Mouse (Mus musculus): ENCODE results near the gene Tesk1. TPM values are rescaled to one million over a fixed set of nuclear protein-coding genes. Genes with fewer than 3 reads are reported as not detected.

Tesk1 gene
- polyA plus RNA-seq, 1 experiment = 40.4 TPM

DNA sequence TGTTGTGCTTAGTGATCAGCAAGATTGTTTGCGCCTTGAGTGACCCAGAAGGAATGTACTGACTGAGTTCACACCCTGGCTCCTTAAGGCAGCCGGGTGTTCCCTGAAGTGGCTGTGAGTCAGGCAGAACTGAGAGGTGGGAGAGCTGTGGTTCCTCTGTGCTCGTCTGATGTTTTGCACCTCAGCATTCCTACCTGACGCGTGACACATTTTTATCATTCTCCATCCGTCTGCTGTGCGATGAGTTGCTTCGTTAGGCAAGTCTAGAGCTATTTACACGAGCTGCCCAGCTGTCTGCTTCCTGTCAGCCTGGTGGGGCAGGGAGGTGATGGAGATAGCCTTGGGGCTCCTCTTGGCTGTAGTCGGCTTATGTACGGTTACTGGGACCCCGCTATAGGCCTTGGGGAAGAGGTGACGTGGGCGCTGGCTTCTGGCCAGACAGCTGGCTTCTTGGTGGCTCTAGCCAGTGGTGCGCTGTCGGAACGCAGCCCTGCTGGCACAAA is 42.9 kb upstream of the Tesk1 start:
- Histone ChIP-seq H3ac (ENCODE audit: control insufficient read depth, insufficient read length) (no peak overlapping the region), H3K36me3 (ENCODE audit: control insufficient read depth, insufficient read depth) (no peaks in the 10 kb centered on the region), H3K79me2 (ENCODE audit: control insufficient read depth, insufficient read depth) (peaks cover 8% of the 10 kb centered on the region), H3K27me3 (ENCODE audit: control insufficient read depth, insufficient read depth, insufficient read length) (no peaks in the 10 kb centered on the region), H3K4me2 (ENCODE audit: low read depth) (peak overlapping the region; percentile 58), H3K4me3 (no peak overlapping the region)
- TF ChIP-seq TCF12 (IDR thresholded peaks at IDR 0.05; ENCODE audit: insufficient read depth, poor library complexity, severe bottlenecking) (peak; percentile 29), CEBPB (IDR thresholded peaks at IDR 0.05; ENCODE audit: insufficient read depth, poor library complexity, severe bottlenecking) (peak; percentile 41; the same call in 1 of the 2 replicates), E2F4 (IDR thresholded peaks at IDR 0.05; ENCODE audit: insufficient read depth) (no peak), USF1 (IDR thresholded peaks at IDR 0.05; ENCODE audit: low read depth) (no peak), POLR2AphosphoS2 (IDR thresholded peaks at IDR 0.05; ENCODE audit: insufficient read length, low read depth) (no peak), MYOD1 (IDR thresholded peaks at IDR 0.05; ENCODE audit: control insufficient read depth in 1 of 3, insufficient read length in 2 of 3, low read depth in 2 of 3) (peak in 1 of 3 experiments; percentile 52), MAX (IDR thresholded peaks at IDR 0.05; ENCODE audit: low read depth) (no peak), SRF (IDR thresholded peaks at IDR 0.05; ENCODE audit: control insufficient read depth, insufficient read length, low read depth) (no peak), POLR2A (IDR thresholded peaks at IDR 0.05; ENCODE audit: insufficient read length, low read depth) (no peak), TCF3 (IDR thresholded peaks at IDR 0.05; ENCODE audit: insufficient read length, low read depth) (peak; percentile 1), REST (IDR thresholded peaks at IDR 0.05; ENCODE audit: insufficient read depth, insufficient read length) (no peak), MYOG (IDR thresholded peaks at IDR 0.05; ENCODE audit: control insufficient read depth in 1 of 3, insufficient read depth in 1 of 3, insufficient read length in 2 of 3, low read depth in 2 of 3) (peak in 1 of 3 experiments; percentile 69)

DNA sequence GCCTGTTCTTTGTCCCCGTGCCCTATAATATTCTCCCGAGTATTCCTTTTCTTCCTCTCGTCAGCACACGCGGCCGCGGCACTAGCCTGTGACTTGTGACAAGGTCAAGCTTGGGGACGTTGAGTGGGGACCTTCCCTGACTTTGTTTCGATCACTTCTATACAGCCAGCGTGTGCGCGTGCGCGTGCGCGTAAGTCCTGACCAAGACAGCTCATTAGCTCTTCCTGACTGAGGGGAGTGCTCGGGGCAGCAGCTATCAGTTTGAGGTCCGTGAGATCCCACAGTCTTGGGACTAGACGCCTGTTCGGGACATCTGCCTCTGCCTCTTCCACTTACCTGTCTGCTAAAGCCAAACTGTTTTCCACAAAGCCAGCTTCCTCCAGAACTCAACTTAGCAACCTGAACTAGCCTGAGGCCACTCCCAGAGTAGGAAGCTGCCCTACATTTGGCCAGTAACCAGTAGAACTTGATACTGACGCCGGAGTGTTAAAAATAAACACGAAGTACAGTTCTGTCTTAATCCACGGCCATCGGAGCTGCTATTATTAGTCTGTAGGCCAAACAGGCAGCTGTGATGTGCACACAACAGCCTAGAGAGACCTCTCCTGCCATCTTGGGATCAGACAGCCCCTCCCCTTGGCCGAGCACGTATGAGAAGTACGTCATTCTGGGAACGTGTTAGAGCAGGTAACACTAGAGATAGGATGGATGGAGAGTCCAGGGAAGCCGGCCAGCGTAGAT is 42.2 kb upstream of the Tesk1 start:
- H3ac ChIP-seq (ENCODE audit: control insufficient read depth, insufficient read length) = no peak overlapping the region
- TF ChIP-seq MYOG (IDR thresholded peaks at IDR 0.05; ENCODE audit: control insufficient read depth in 1 of 3, insufficient read depth in 1 of 3, insufficient read length in 2 of 3, low read depth in 2 of 3) (peak in 1 of 3 experiments; percentile 58), MYOD1 (IDR thresholded peaks at IDR 0.05; ENCODE audit: control insufficient read depth in 1 of 3, insufficient read length in 2 of 3, low read depth in 2 of 3) (peak in 2 of 3 experiments; percentile 11 to 53), USF1 (IDR thresholded peaks at IDR 0.05; ENCODE audit: low read depth) (no peak), MAX (IDR thresholded peaks at IDR 0.05; ENCODE audit: low read depth) (no peak), TCF12 (IDR thresholded peaks at IDR 0.05; ENCODE audit: insufficient read depth, poor library complexity, severe bottlenecking) (no peak), TCF3 (IDR thresholded peaks at IDR 0.05; ENCODE audit: insufficient read length, low read depth) (no peak), REST (IDR thresholded peaks at IDR 0.05; ENCODE audit: insufficient read depth, insufficient read length) (no peak), POLR2AphosphoS2 (IDR thresholded peaks at IDR 0.05; ENCODE audit: insufficient read length, low read depth) (no peak), POLR2A (IDR thresholded peaks at IDR 0.05; ENCODE audit: insufficient read length, low read depth) (no peak), E2F4 (IDR thresholded peaks at IDR 0.05; ENCODE audit: insufficient read depth) (no peak)
- H3K4me3 ChIP-seq = no peak overlapping the region
- peak overlapping the region; percentile 58 for H3K4me2 ChIP-seq (ENCODE audit: low read depth)
- no peaks in the 10 kb centered on the region for H3K36me3 ChIP-seq (ENCODE audit: control insufficient read depth, insufficient read depth)
- no peaks in the 10 kb centered on the region for H3K27me3 ChIP-seq (ENCODE audit: control insufficient read depth, insufficient read depth, insufficient read length)
- peaks cover 8% of the 10 kb centered on the region for H3K79me2 ChIP-seq (ENCODE audit: control insufficient read depth, insufficient read depth)

DNA sequence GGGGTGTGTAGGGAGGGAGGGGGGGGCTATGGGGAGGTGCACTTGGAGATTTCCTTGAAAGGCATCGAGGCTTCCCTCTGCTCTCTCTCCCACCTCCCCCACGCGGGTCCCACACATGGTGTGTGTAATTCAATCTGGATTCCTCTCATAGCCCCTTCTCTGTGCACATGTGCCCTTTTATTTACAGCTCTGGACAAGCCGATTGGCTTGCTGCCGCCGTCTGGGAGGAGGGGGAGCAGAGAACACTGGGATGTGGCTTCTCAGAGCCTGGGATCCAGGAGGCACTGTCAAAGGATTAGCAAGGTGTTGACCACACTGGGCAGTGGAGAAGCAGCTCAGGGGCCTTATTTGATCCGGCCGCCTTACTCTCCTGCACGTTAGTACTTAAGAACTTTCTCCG is 40.8 kb upstream of the Tesk1 start:
- Histone ChIP-seq H3K4me3 (no peak overlapping the region), H3K79me2 (ENCODE audit: control insufficient read depth, insufficient read depth) (peaks cover 8% of the 10 kb centered on the region)
- TF ChIP-seq POLR2AphosphoS2 (IDR thresholded peaks at IDR 0.05; ENCODE audit: insufficient read length, low read depth) = no peak

DNA sequence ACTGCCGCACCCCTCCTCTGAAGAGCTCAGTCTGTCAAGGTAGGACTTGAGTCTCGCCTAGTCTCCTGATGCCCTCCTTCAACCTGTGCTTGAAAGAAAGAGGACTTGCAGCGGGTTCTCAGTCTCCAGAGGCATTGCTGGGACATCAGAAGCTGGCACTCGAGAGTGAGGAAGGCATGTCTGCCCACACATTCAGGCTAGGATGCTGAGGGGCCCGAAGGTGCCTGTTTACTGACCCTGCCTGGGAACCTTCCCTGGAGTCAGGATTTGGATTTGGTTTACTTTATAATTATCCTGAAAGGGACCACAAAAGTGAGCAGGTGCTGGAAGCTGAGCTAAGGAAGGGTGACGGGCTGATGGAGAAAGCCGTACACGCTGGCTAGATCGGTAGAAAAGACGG is 40.3 kb upstream of the Tesk1 start:
- no peak overlapping the region for H3K4me2 ChIP-seq (ENCODE audit: low read depth)
- H3ac ChIP-seq (ENCODE audit: control insufficient read depth, insufficient read length) = no peak overlapping the region
- H3K27me3 ChIP-seq (ENCODE audit: control insufficient read depth, insufficient read depth, insufficient read length) = no peaks in the 10 kb centered on the region
- H3K4me3 ChIP-seq = no peak overlapping the region
- H3K36me3 ChIP-seq (ENCODE audit: control insufficient read depth, insufficient read depth) = no peaks in the 10 kb centered on the region
- no peak for TF ChIP-seq REST (IDR thresholded peaks at IDR 0.05; ENCODE audit: insufficient read depth, insufficient read length)
- TF ChIP-seq USF1 (IDR thresholded peaks at IDR 0.05; ENCODE audit: low read depth) = no peak
- TF ChIP-seq TCF3 (IDR thresholded peaks at IDR 0.05; ENCODE audit: insufficient read length, low read depth) = no peak
- no peak for TF ChIP-seq POLR2AphosphoS2 (IDR thresholded peaks at IDR 0.05; ENCODE audit: insufficient read length, low read depth)
- TF ChIP-seq E2F4 (IDR thresholded peaks at IDR 0.05; ENCODE audit: insufficient read depth) = no peak
- TF ChIP-seq MAX (IDR thresholded peaks at IDR 0.05; ENCODE audit: low read depth) = no peak
- TF ChIP-seq POLR2A (IDR thresholded peaks at IDR 0.05; ENCODE audit: insufficient read length, low read depth) = no peak
- TF ChIP-seq MYOG (IDR thresholded peaks at IDR 0.05; ENCODE audit: control insufficient read depth in 1 of 3, insufficient read depth in 1 of 3, insufficient read length in 2 of 3, low read depth in 2 of 3) = no peak
- no peak for TF ChIP-seq CEBPB (IDR thresholded peaks at IDR 0.05; ENCODE audit: insufficient read depth, poor library complexity, severe bottlenecking)
- no peak for TF ChIP-seq SRF (IDR thresholded peaks at IDR 0.05; ENCODE audit: control insufficient read depth, insufficient read length, low read depth)
- no peak for TF ChIP-seq TCF12 (IDR thresholded peaks at IDR 0.05; ENCODE audit: insufficient read depth, poor library complexity, severe bottlenecking)
- H3K79me2 ChIP-seq (ENCODE audit: control insufficient read depth, insufficient read depth) = peaks cover 8% of the 10 kb centered on the region

More for the DNA sequence above, 40.8 kb upstream of the Tesk1 start:
- H3K36me3 ChIP-seq (ENCODE audit: control insufficient read depth, insufficient read depth) = no peaks in the 10 kb centered on the region
- H3K4me2 ChIP-seq (ENCODE audit: low read depth) = no peak overlapping the region
- H3K27me3 ChIP-seq (ENCODE audit: control insufficient read depth, insufficient read depth, insufficient read length) = no peaks in the 10 kb centered on the region
- no peak overlapping the region for H3ac ChIP-seq (ENCODE audit: control insufficient read depth, insufficient read length)

DNA sequence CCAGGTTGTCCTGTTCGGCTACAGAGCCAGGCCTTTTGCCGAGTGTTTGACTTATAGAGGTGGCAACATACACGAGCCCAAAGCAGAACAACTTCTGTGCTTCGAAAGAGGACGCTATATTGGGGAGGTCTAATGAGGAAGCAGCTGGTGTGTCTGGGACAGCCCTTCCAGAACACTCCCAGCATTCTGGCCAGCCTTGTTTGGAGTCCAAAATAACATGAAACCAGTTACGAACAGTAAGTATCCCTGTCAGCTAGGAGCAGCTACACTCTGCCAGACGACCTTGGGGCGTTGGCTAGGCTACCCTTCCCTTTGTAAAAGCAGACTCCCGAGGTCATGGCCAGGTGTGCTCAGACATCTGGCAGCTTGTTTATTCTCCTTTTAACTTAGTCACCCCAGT is 39.5 kb upstream of the Tesk1 start:
- Histone ChIP-seq H3K79me2 (ENCODE audit: control insufficient read depth, insufficient read depth) (peaks cover 8% of the 10 kb centered on the region), H3K4me2 (ENCODE audit: low read depth) (no peak overlapping the region), H3ac (ENCODE audit: control insufficient read depth, insufficient read length) (no peak overlapping the region), H3K4me3 (no peak overlapping the region), H3K27me3 (ENCODE audit: control insufficient read depth, insufficient read depth, insufficient read length) (no peaks in the 10 kb centered on the region), H3K36me3 (ENCODE audit: control insufficient read depth, insufficient read depth) (no peaks in the 10 kb centered on the region)
- TF ChIP-seq POLR2A (IDR thresholded peaks at IDR 0.05; ENCODE audit: insufficient read length, low read depth) (no peak), MYOG (IDR thresholded peaks at IDR 0.05; ENCODE audit: control insufficient read depth in 1 of 3, insufficient read depth in 1 of 3, insufficient read length in 2 of 3, low read depth in 2 of 3) (peak in 1 of 3 experiments; percentile 37), USF1 (IDR thresholded peaks at IDR 0.05; ENCODE audit: low read depth) (no peak), SRF (IDR thresholded peaks at IDR 0.05; ENCODE audit: control insufficient read depth, insufficient read length, low read depth) (no peak), E2F4 (IDR thresholded peaks at IDR 0.05; ENCODE audit: insufficient read depth) (no peak), CEBPB (IDR thresholded peaks at IDR 0.05; ENCODE audit: insufficient read depth, poor library complexity, severe bottlenecking) (no peak), TCF12 (IDR thresholded peaks at IDR 0.05; ENCODE audit: insufficient read depth, poor library complexity, severe bottlenecking) (no peak), TCF3 (IDR thresholded peaks at IDR 0.05; ENCODE audit: insufficient read length, low read depth) (no peak), POLR2AphosphoS2 (IDR thresholded peaks at IDR 0.05; ENCODE audit: insufficient read length, low read depth) (no peak), MYOD1 (IDR thresholded peaks at IDR 0.05; ENCODE audit: control insufficient read depth in 1 of 3, insufficient read length in 2 of 3, low read depth in 2 of 3) (peak in 1 of 3 experiments; percentile 0), REST (IDR thresholded peaks at IDR 0.05; ENCODE audit: insufficient read depth, insufficient read length) (no peak), MAX (IDR thresholded peaks at IDR 0.05; ENCODE audit: low read depth) (no peak)

All from myocyte (in vitro differentiated cells).